Mouse (Mus musculus) adrenal gland, adult 18-20 months (tissue): ENCODE data around the gene Spon1. TPM values are rescaled to one million over a fixed set of nuclear protein-coding genes. Genes with fewer than 3 reads are reported as not detected.

ENCODE experiments used
- DNase-seq, 2 experiments: peaks; one replicate each; pipeline ENCODE4 v3.0.0; 2021 to 2022; ENCODE audit warnings: low spot score in 2 of 2
- total RNA-seq, 2 experiments: library from RNA; stranded (reverse); gene quantifications; 1 replicate in 1 of 2; 2 replicates in 1 of 2; pipeline ENCODE4 v1.2.3; 2021

The Spon1 gene
- total RNA-seq, 2 experiments from 2014 or later: 9.6 to 12.6 TPM

DNA sequence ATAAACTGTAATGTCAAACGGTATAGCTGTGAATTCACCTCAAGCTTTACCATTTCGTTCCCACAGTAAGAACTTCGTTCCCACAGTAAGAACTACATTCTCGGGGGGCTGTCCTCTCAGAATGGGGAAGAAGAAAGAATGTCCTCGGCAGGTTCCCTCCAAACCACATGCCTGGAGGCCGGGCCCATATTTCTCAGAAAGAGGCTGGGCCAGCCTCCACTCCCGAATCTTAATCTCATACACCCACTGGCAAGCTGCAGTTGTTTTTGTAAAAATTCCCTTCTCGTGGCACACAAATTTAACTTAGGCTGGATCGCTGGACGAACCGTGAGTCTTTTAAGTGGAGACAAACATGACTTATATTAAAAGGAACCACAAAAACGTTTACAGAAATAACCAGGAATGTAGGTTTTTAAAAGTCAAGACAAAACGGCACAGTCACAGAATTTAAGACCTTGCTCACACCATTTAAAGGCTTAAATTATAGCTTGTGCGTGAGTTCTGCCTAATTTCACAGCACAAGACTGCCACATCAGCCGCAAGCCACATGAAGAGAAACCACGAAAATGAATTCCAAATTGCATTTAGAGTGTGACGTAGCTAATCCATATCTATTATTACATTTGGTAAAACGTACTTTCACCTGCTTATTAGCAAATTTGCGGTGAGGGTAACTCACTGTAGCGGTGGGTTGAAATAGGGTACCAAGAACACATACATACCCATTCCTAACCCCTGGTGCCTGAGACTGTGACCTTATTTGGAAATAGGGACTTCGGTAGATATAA, 316.0 kb downstream of the Spon1 start:
- no peak for DNase-seq

DNA sequence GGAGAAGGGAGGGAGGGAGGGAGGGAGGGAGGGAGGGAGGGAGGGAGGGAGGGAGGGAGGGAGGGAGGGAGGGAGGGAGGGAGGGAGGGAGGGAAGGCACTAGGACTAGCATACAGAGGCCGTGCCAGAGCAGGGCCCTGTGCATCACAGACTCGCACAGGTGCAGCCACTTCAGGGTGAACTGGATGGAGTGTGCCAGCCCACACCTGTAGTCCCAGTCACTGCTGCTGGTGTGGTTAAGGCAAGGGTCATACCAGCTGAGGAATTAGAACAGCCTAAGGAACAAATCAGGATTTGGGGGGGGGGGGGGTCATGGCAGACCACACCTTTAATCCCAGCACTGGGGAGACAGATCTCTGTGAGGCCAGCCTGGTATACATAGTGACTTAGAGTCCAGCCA, 317.3 kb downstream of the Spon1 start:
- DNase-seq: no peak

DNA sequence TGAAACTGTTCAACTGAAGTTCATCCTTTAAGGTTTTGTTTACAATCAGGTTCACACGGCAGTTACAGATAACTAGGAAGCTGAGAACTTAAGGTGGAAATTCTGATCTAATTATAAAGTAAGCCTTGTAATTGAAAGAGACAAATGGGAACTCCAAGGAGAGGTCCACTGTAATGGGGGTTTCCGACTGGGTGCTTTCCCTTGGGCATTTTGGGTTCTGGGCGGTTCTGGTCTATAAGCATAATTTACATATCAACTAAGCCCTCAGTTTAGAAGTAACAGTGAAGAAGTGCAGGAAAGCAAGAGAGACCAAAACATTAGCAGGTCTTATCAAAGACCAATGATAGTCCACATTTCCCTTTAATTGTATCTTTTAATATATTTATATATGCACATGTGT, 318.0 kb downstream of the Spon1 start:
- DNase-seq: no peak

DNA sequence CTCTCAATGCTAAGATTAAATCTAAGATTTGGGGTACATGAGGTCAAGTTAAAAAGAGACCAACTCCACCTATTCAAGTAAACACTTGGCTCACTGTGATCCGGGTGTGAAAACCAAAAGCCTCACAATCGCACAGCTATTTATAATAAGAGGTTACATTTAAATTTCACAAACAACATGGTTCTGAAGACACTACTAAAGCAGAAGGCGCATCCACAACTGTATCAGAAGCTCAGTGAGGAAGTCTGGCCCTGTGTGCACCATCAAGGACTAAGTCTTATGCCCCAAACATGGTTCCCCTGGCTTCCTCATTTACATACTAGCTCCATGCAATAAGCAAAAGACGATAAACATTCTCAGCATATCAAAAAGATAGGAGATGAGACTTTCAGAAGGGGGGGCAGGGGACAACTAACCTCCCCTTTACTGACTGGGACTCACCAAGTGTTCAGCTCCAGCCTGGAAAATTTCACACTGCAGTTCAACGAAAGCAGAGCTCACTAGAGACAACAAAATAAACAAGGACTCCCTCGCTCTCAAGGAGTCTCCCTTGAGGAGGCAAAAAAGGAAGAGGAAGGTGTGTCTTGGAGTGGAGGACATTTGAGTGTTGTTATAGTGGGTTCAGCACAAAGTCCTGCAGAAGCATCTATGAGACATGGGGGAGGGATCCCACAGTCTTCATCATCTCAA, 320.4 kb downstream of the Spon1 start:
- DNase-seq: no peak

DNA sequence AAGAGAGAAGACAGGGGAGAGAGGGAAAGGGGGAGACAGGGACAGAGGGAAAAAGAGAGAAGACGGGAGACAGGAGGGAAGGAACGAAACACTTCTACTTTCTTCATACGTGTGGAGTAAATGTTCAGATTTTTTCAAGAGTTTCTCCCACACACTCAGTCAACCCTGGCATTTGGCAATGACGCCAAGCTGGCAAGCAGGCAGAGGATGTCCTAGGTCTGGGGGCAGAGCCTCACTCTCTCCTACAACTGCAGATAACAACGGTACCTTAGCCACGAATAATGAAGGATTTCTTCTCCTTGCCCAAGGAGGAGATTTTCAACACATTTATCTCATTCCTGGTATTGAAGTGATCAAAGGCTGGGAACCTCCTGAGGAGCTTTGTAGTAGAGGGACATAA, 321.5 kb downstream of the Spon1 start:
- DNase-seq: no peak

GRCm38 (mm10) chr7:114087986-114088385, 322.2 kb downstream of the Spon1 start:
- DNase-seq: no peak

- no peak for DNase-seq
Measured at GRCm38 (mm10) chr7:114088918-114089317, 323.1 kb downstream of the Spon1 start.

DNA sequence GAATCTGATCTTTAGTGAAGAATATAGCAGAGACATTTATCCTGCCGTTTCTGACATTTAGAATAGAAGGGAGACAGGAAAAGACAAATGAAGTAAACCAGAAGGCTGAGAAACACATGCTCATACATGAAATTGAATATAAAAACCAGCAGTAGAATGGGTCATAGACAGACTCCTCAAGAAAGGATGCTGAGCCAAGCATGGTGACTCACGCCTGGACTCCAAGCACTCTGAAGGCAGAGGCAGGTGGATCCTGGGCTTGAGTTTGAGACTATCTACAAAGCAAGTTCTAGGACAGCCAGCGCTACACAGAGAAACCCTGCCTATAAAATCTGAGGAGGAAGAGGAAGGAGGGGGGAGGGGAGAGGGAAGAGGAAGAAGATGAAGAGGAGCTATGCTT, 324.4 kb downstream of the Spon1 start:
- DNase-seq: no peak

- no peak for DNase-seq
Measured at GRCm38 (mm10) chr7:114090892-114091545, 325.2 kb downstream of the Spon1 start.
